Mouse (Mus musculus) lung, postnatal 36 days (tissue): Measurements from ENCODE around the gene Mier3.

Experiments
- DNase-seq: peaks from one replicate; pipeline ENCODE4 v3.0.0; 2022; ENCODE audit warnings: mixed read lengths

Mier3 gene

GRCm38 (mm10) chr13:111680679-111681078, at the start of gene Mier3:
Gene Mier3, plus strand, starts transcription at chr13:111680979.
- DNase-seq, result no peak

- peak; percentile 3 for DNase-seq
These were observed 46.3 kb upstream of the Mier3 start for GRCm38 (mm10) chr13:111634163-111635160.

GRCm38 (mm10) chr13:111640319-111640718, 40.5 kb upstream of the Mier3 start:
- peak; percentile 22 for DNase-seq

GRCm38 (mm10) chr13:111643636-111644035, 37.1 kb upstream of the Mier3 start:
- DNase-seq, result no peak

- DNase-seq, result no peak
These were observed 34.6 kb upstream of the Mier3 start for GRCm38 (mm10) chr13:111646204-111646603.

- DNase-seq, result no peak
These were observed 33.5 kb upstream of the Mier3 start for GRCm38 (mm10) chr13:111647279-111647678.

- no peak for DNase-seq
These were observed 29.8 kb upstream of the Mier3 start for GRCm38 (mm10) chr13:111651020-111651419.

- DNase-seq, result no peak
These were observed 25.5 kb upstream of the Mier3 start for GRCm38 (mm10) chr13:111655273-111655672.

- DNase-seq, result no peak
These were observed 24.9 kb upstream of the Mier3 start for GRCm38 (mm10) chr13:111655856-111656255.

- no peak for DNase-seq
These were observed 24.5 kb upstream of the Mier3 start for GRCm38 (mm10) chr13:111656309-111656708.

- DNase-seq, result no peak
These were observed 24.0 kb upstream of the Mier3 start for GRCm38 (mm10) chr13:111656769-111657168.

- DNase-seq, result no peak
These were observed 22.1 kb upstream of the Mier3 start for GRCm38 (mm10) chr13:111658501-111659280.

- DNase-seq, result no peak
These were observed 21.3 kb upstream of the Mier3 start for GRCm38 (mm10) chr13:111659430-111659829.

GRCm38 (mm10) chr13:111660072-111660471, 20.7 kb upstream of the Mier3 start:
- no peak for DNase-seq

GRCm38 (mm10) chr13:111660556-111660955, 20.2 kb upstream of the Mier3 start:
- DNase-seq, result no peak

- no peak for DNase-seq
These were observed 12.8 kb upstream of the Mier3 start for GRCm38 (mm10) chr13:111668016-111668415.

GRCm38 (mm10) chr13:111676841-111677240, 3.9 kb upstream of the Mier3 start:
- no peak for DNase-seq

- peak; percentile 29 for DNase-seq
These were observed 3.4 kb downstream of the Mier3 start for GRCm38 (mm10) chr13:111684056-111684625.

- DNase-seq, result peak; percentile 88
These were observed 5.1 kb downstream of the Mier3 start for GRCm38 (mm10) chr13:111685751-111686462.

- peak; percentile 11 for DNase-seq
These were observed 5.9 kb downstream of the Mier3 start for GRCm38 (mm10) chr13:111686522-111687284.

- peak; percentile 75 for DNase-seq
These were observed 6.6 kb downstream of the Mier3 start for GRCm38 (mm10) chr13:111687285-111687781.
